Mouse (Mus musculus) megakaryocyte progenitor cell, adult 5-6 weeks (primary cell): Measurements from ENCODE around the gene Gm10134. TPM values are rescaled to one million over a fixed set of nuclear protein-coding genes. Genes with fewer than 3 reads are reported as not detected.
"Not testable (repeated sequence)": the region's sequence is repeated elsewhere in the genome, so short reads cannot be mapped to it uniquely, and the experiment has no call there.

Experiments
- ATAC-seq: replicated peaks from 2 replicates; pipeline ENCODE4 v1.8.0; 2016; ENCODE audit warnings: mild to moderate bottlenecking, moderate TSS enrichment, inconsistent platforms; ENCODE audit not compliant: poor library complexity
- total RNA-seq, 2 experiments: library from RNA; stranded (forward) in 1 of 2; stranded (reverse) in 1 of 2; fragments of 157-497, 149-512 nt in 1 of 2; fragments of 200-1000 nt in 1 of 2; gene quantifications; 2 replicates each; pipeline versions ENCODE4 v1.2.3 to v1.2.4; 2015 to 2017

Gm10134 gene
- total RNA-seq, 2 experiments from 2014 or later = not detected

GRCm38 (mm10) chr2:28502987-28503386 lies 2.9 kb upstream of the Gm10134 start:
- ATAC-seq = no peak

DNA sequence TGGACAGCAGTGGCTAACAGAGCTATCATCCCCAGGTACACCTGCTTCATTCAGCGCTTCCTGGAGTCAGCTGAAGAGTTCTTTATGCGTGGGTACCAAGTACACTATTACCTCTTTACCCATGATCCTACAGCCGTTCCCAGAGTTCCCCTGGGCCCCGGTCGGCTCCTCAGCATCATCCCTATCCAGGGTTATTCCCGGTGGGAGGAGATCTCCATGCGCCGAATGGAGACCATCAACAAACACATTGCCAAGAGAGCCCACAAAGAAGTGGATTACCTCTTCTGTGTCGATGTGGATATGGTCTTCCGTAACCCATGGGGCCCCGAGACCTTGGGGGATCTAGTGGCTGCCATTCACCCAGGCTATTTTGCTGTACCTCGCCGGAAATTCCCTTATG lies 1.2 kb upstream of the Gm10134 start:
- no peak for ATAC-seq

GRCm38 (mm10) chr2:28506291-28506690 lies 396 bp downstream of the Gm10134 start:
- ATAC-seq = no peak

DNA sequence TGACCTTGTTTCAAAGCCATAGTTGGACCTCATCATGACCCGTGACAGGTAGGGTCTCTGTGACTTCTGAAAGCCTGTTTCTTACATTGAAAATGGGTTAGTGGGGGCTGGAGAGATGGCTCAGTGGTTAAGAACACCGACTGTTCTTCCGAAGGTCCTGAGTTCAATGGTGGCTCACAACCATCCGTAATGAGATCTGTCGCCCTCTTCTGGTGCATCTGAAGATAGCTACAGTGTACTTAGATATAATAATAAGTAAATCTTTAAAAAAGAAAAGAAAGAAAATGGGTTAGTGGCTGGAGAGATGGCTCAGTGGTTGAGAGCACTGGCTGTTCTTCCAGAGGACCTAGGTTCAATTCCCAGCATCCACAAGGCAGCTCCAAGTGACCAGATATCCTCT lies 5.7 kb downstream of the Gm10134 start:
- not testable (repeated sequence) for ATAC-seq

DNA sequence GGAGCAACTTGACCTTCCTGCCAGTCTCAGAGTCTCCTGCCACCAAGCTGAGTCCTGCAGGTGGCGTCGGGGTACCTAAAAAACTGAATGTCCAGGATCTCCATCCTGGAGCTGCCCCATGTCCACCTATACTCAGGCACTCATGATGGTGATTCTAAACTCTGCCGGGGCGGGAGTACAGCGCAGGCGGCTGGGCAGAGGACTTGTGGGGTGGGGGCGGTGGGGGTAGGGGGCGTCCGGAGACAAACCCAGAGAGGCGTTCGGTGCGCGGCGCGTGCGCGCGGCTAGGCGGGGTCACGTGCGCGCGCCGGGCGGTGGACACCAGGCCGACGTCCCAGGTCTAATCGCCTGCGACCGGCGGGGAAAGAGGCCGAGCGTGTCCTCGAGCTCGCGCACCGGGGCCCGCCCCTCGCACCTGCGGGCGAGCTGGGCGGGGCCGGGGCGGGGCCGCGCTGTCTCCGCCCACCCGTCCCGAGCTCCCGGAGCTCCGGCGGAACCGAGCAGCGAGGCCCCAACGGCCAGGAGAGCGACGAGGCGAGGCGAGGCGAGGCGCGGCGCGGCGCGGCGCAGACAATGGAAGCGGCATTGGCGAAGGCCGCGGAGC lies 7.0 kb downstream of the Gm10134 start, which contains the start of gene Ralgds:
Gene Ralgds, plus strand, starts transcription at position 328 of the 604 bp plus-strand sequence.
- ATAC-seq = no peak

GRCm38 (mm10) chr2:28513431-28514370 lies 7.8 kb downstream of the Gm10134 start:
- 0 out of 2 replicates have a peak, but pooled peaks have one; percentile 4 for ATAC-seq

- peak; percentile 75 for ATAC-seq
These were observed 8.6 kb downstream of the Gm10134 start for GRCm38 (mm10) chr2:28514489-28514888.

- peak; percentile 71 for ATAC-seq
These were observed 11.5 kb downstream of the Gm10134 start for GRCm38 (mm10) chr2:28517206-28517909.

GRCm38 (mm10) chr2:28518231-28518630 lies 12.3 kb downstream of the Gm10134 start:
- no peak for ATAC-seq

DNA sequence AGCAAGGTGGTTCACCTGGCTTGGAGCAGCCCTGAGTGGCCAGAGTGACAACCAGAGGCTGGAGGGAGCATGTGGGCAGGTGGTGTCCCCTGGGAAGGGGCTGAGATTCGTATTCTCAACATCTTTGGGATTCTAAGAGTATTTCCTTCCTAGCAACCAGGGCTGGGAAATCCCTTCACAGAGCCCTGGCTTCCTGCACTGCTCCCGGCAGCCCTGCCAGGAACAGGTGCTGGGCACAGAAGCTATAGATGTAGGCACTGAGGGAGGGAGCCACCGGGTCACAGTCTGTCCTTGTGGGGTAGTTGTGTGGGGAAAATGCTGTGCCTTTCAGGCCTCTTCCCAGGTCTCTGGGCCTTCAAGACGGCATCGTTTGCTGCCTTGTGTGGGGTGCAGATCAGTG lies 14.7 kb downstream of the Gm10134 start:
- no peak for ATAC-seq

- no peak for ATAC-seq
These were observed 15.8 kb downstream of the Gm10134 start for GRCm38 (mm10) chr2:28521571-28522151.

DNA sequence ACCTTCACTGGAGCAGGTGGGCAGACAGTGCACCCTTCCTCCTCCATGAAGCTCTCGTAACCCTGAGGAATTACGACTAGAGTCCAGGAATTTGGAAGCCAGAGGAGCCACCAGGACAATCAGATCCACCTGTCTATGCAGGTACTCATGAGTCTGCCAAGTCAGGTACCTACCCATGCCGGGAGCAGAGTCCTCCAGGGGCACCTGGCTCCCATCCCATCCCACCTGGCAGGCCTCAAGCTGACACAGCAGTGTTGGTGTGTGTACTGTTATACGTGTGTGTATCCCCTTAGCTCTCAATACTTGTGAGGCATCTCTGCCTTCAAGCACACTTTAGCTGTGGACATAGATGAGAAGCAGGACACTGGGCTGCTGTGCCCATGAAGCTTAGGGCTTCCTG lies 16.3 kb downstream of the Gm10134 start:
- ATAC-seq = no peak

- peak; percentile 87 for ATAC-seq
These were observed 17.8 kb downstream of the Gm10134 start for GRCm38 (mm10) chr2:28523643-28524117.

DNA sequence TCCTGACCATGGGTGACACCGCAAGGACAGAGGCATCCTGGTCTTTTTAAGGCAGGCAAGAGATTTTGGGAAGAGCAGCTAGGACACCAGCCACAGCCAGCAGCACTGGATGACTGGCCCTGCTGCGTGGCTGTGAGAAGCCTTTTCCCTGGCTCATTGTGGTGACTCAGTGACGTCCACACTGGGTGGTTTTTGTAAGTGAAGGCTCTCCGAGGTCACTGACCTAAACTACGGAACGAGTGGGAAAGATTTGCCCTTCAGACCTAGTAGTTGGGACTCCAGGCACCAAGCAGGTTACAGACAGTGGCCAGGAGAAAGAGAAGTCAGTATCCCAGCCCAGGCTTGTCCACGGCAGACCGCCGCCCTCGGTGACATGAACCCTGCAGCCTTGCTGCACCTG lies 18.5 kb downstream of the Gm10134 start:
- no peak for ATAC-seq

- peak; percentile 51 for ATAC-seq
These were observed 19.5 kb downstream of the Gm10134 start for GRCm38 (mm10) chr2:28525219-28525942.

- ATAC-seq = peak; percentile 49
These were observed 20.3 kb downstream of the Gm10134 start for GRCm38 (mm10) chr2:28525943-28526876.

DNA sequence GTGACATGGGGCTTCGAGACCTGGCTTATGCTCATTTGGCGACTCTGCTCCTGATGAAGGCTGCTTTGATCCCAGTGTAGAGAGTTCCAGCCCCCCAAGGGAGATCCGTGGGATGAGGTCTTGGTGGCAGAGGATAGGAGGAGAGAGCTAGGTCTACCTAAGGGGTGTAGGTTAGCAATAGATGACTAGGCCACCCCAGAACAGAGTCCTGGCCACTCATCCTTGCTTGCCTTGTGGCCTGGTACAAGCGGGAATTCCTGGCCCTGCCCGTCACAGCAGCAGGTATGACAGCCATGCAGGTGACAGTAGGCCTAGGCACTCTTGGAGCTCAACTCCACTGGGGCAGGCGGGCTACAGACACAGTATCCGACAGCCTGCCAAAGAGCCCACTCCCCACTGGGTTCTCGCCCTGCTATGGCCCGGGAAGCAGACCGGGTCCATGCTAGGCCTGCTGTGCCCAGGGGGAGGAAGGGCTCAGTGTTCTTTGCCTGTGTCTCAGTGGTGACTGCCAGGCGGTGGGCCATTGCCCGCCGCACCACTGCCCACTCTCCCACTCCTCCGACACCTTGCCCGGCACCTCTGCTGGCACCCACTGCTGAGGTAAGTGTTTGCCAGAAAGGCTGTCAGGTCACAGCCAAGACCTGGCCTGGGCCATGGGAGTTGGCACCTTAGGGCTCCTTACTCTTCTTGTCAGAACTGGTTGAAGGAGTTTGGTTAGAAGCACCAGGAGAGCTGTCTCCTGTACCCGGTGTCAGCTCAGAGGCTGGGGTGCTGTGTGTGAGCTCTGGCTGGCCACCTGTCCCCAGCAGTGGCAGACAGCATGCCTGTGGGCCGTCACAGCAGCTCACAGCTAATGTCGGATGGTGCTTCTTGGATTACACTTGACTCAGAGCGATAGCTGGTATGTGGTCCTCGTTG lies 21.8 kb downstream of the Gm10134 start:
- ATAC-seq = no peak

GRCm38 (mm10) chr2:28528354-28528730 lies 22.4 kb downstream of the Gm10134 start:
- ATAC-seq = no peak
